Mouse (Mus musculus): Measurements from ENCODE around the gene Ralgapa2.

GRCm38 (mm10) chr2:146401588-146401987 is 110.6 kb downstream of the Ralgapa2 start:
- TF ChIP-seq CTCF (IDR thresholded peaks at IDR 0.05; ENCODE audit: low read depth), result no peak
- no peak for TF ChIP-seq EP300 (IDR thresholded peaks at IDR 0.05; ENCODE audit: low read depth)

Data from heart, postnatal 0 days (tissue).